Mouse (Mus musculus): ENCODE measurements around the gene Igfbp5.

Igfbp5 gene

GRCm38 (mm10) chr1:72842666-72843459, 31.8 kb downstream of the Igfbp5 start:
- no peak for DNase-seq (ENCODE audit: low spot score)

- no peak for DNase-seq (ENCODE audit: low spot score)
Observed at GRCm38 (mm10) chr1:72839791-72840190, 34.9 kb downstream of the Igfbp5 start.

GRCm38 (mm10) chr1:72839356-72839755, 35.3 kb downstream of the Igfbp5 start:
- no peak for DNase-seq (ENCODE audit: low spot score)

DNA sequence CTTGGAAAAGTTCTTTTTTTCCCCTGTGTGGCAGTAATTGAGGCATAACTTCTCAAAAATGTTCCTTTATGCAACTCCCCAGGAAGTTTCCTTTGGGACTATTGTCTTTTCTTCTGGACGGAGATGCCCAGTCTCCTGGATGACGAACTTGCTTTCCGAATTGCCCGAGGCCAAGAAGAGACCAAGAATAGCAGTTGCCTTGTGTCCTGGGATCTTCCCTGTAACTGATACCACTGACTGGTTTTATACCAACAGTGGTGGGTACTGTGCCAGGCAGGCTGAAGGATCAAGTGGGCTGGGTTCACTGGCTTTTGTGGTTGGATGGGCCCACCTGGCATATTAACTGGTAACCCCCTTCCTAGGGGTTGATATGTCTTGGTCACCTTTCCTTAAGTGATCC, 41.1 kb downstream of the Igfbp5 start:
- no peak for DNase-seq (ENCODE audit: low spot score)

GRCm38 (mm10) chr1:72832715-72833153, 42.0 kb downstream of the Igfbp5 start:
- DNase-seq (ENCODE audit: low spot score), result no peak

GRCm38 (mm10) chr1:72830485-72830884, 44.2 kb downstream of the Igfbp5 start:
- no peak for DNase-seq (ENCODE audit: low spot score)

- no peak for DNase-seq (ENCODE audit: low spot score)
Observed at GRCm38 (mm10) chr1:72828843-72829242, 45.8 kb downstream of the Igfbp5 start.

DNA sequence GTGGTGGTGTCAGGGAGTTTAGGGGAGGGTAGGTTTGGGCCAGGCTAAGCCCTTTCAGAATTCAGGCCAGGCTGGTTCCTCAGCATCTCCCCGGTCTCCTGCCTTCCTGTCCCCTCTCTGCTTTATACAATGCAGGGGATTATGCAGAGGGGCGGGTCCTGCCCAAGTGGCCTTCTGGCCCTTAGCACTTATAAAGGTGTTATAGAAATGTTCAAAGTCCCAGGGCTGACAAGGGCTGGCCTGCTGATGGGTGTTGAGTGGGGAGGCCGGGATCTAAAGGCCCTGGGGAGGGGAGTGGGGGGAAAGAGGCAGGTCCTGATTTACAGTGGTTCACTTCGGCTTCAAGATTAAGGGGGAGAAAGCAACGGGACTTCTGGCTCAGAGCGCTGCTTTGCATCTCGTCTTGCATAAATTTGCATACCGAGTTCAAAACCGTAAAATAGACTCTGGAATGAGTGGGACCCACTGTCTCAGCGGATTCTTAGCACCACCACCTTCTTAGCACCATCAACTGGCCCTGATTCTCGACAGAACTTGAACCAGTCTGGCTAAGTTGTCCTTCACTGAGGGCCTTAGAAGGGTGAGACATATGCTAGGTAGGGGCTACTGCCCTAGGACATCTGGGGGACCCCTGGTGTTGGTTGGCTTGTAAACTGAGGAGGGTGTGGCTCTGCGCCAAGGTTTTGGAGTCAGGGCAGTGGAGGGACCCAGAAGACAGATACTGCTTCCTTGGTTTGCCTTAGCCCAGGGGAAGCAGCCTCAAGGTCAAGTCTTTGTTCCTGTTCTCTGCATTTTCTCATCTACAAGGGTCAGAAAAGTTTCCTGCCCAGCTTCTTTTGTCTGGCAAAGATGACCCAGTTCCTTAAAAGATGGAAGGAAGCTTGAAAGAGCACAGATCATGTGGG, 47.0 kb downstream of the Igfbp5 start:
- DNase-seq (ENCODE audit: low spot score), result peak; percentile 34

- DNase-seq (ENCODE audit: low spot score), result peak; percentile 38
Observed at GRCm38 (mm10) chr1:72826931-72827330, 47.8 kb downstream of the Igfbp5 start.

DNA sequence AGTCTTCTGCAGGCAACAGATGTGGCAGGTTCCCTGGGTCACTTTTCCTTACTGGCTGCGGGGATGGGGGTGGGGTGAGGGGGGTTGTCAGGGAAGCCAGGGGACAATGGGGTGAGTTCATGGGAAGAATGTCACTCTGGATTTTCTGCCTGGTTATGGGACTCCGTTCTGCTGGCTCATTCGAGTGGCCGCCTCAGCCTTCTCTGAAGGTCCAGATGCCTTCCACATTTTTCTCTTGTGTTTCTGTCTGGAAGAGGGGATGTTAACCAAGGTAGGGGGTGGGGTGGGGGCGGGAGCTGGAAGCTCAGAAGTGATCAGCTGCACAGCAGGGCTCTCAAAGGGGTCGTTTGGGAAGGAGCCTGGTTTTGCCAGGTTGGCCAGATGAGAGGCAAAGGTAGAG, 48.2 kb downstream of the Igfbp5 start:
- DNase-seq (ENCODE audit: low spot score), result peak; percentile 69

DNA sequence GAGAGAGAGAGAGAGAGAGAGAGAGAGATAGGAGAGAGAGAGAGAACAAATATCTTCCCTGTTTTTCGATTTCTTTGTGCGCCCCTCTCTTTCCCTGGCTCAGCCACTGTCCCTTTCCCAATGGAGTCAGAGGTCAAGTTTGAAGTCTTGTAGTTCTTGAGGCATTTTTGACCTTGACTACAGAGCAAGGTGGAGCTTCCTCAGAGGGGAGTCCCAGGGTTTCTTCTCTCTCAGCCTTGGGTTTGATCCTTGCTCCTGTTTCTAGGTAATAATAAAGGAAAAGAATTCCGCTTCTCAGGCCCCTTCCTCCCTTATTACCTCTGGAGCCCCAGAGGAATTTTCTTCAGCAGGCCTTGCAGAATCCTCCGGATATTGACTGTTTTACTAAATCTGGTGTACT, 48.8 kb downstream of the Igfbp5 start:
- DNase-seq (ENCODE audit: low spot score), result peak; percentile 51

DNA sequence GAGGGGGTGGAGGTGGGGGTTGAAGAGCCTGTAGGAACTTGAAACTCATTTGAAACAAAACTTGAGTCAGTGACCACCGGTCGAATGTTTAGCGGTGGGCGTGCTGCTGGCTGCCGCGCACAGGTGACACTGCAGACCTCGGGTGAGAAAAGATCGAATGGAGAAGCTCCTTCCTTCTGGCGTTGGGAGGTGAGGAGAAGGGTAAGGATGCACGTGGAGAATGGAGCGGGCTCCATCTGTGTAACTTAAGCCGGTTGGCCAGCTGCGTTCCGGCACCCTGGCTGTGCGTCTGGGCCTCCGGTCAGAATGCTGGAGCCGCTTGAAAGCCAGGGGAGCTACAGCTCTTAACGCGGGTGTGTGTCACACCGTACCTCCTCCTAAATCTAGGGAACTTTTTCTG, 49.4 kb downstream of the Igfbp5 start:
- peak; percentile 69 for DNase-seq (ENCODE audit: low spot score)

DNA sequence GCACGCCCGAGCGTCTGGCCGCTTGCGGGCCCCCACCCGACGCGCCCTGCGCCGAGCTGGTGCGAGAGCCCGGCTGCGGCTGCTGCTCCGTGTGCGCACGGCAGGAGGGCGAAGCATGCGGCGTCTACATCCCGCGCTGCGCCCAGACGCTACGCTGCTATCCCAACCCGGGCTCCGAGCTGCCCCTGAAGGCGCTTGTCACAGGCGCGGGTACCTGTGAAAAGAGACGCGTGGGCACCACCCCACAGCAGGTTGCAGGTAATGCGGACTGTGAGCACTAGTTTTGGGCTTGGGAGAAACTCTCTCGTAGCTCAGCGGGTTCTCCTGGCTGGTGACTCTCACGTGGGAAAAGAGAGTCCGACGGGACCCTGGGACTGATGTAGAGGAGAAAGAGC, 50.0 kb downstream of the Igfbp5 start:
- DNase-seq (ENCODE audit: low spot score), result peak; percentile 59

- DNase-seq (ENCODE audit: low spot score), result peak; percentile 83
Observed at GRCm38 (mm10) chr1:72823751-72824706, 50.7 kb downstream of the Igfbp5 start, which contains the start of gene Igfbp2. TSS of gene Igfbp2 (plus strand) at chr1:72824503.

GRCm38 (mm10) chr1:72822893-72823292, 51.8 kb downstream of the Igfbp5 start:
- DNase-seq (ENCODE audit: low spot score), result no peak

- DNase-seq (ENCODE audit: low spot score), result no peak
Observed at GRCm38 (mm10) chr1:72819995-72820394, 54.7 kb downstream of the Igfbp5 start.

DNA sequence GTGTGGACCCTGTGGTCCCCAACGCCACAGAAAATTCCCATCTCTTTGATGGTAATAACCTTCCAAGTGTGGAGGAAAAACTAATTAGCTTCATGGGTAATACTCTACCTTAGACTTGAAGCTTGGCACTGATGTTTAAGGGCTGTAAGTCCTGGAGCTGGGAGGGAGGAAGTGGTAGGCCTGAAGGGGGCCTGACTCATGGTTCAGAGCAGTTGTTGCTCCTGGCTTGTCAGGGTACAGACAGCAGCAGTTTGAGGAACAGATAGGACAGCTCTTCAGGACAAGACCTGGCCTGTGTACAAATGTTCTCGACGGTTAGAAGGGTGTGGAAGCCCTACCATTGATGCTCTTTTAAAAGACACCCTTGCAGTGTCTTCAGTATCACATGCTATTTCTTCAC, 59.1 kb downstream of the Igfbp5 start:
- DNase-seq (ENCODE audit: low spot score), result no peak

- no peak for DNase-seq (ENCODE audit: low spot score)
Observed at GRCm38 (mm10) chr1:72815184-72815583, 59.5 kb downstream of the Igfbp5 start.

- DNase-seq (ENCODE audit: low spot score), result peak; percentile 62
Observed at GRCm38 (mm10) chr1:72813639-72814403, 60.9 kb downstream of the Igfbp5 start.

DNA sequence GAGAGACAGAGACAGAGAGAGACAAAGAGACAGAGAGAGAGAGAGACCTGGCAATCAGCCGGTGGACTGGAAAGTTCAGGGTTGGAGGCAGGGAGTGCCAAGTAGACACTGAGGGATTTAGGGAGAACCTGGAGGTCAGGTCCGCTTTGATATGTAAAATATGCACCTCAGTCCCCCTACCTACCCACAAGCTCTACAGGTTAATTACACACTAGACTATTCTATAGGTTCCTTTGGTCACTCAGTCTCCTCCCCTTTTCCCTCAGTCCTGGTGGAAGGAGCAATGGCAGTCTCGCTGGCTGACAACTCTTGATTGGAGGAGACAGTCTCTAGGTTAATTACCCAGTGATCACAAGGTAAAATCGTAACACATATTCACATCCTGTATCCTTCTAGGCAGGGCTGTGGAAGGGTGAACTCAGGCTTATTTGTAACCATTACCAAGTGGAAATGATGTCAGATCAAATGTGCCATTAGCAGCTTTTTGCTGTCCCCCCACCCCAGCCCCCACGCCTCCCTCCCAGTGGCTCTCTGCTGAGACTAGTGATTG, 61.5 kb downstream of the Igfbp5 start:
- DNase-seq (ENCODE audit: low spot score), result no peak

DNA sequence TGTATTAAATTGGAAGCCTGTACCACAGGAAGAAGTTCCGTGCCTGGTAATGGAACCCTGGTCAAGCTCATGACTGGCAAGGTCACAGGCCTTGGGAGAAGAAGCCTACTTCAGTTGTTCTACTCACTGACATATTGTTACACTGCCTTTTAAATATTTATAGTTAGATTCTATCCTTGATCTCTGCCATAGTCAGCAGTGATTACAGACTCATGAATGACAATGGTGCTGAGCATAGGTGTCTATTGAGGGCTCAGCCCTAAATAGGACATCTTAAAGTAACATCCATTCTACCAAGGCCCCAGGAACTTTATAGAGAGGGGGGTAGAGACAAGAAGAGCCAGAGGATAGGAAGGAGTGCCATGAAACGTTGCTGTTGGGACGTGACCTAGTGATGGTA, 63.6 kb downstream of the Igfbp5 start:
- no peak for DNase-seq (ENCODE audit: low spot score)
